Mouse (Mus musculus): Measurements from ENCODE around the gene RPS10-NUDT3. TPM values are rescaled to one million over a fixed set of nuclear protein-coding genes. Genes with fewer than 3 reads are reported as not detected.

Gene RPS10-NUDT3
- not detected for polyA plus RNA-seq (2014; fragmentation: Illumina TruSeq; extraction: RNeasy Lipid Tissue Mini Kit (QIAGEN cat#74804); ENCODE audit: low read depth, low replicate concordance)

DNA sequence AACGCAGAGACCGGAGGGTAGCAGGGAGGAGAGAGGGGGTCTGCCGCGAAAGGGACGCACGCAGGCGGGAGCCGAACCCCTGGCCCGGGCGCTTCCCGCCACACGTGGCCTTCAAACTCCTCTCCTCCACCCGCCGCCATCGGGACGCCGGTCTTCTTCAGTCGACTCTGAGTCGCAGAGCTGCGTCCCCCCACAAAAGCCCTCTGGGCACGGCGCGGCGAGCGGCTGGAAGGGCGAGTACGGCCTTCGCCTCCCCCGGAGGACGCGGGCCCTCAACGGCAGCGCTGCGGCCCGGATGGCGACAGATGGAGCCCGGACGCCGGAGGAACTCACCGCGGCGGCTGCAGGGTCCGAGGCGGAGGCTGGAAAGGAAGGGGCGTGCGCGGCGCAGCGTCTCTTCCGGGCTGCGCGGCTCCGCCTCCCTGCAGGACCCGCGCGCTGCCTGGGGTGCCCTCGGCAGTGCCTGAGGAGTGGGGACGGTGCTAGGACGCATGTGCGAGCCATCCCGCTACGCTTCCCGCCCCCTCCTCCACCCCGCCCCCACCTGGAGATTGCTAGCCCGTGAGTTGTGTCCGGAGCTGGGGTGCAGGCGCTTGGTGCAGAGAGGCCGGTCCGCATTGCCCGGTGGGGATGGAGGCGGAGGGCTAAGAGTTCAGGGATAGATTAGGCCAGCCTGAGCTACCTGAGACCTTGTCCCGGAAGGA lies at the start of gene RPS10-NUDT3:
Gene RPS10-NUDT3 (minus strand): TSS at position 352 of the 704 bp plus-strand sequence.

DNA sequence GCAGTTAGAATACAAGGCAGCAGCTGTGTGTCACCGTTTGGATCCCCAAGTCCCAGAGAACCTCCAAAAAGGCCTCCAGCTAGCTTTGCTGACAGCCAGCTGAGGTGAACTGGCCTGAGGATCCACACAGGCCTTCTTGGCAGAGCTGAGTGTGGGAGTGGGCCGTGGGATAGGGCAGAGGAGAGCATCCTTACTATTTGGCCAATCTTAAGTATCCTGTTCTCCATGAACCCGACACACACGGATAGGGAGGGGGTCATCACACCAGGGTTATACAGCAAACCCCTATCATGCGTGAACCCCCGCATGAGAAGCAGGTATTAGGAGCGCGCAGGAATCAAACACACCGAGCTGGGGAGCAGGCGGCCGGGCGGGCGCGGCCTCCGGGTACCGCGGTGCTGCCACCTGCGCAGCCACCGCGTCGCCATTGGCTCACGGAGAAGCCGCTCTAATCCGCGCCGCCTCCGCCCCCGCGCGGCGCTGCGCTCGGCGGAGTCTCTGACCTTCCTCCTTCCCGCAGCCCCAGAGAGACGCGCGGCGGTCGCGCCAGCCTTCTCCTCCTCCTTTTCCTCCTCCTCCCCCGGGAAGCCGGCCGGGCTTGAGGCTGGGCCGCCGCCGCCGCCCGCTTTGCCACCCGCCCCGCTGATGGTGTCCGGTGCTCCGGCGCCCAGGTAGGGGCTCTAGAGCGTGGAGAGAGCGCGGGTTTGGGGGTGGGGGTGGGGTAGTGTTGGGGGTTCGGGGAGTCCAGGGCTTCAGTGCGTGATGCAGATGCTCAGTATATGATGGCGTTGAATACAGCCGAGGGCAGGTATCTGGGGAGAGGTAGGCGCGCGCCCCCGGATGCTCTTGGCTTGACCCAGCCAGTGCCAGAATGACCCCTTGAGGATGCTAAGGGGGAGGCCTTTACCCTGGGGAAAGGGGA lies 20.3 kb upstream of the RPS10-NUDT3 start, which contains the start of gene Pacsin1:
Gene Pacsin1 (plus strand): TSS at position 421 of the 922 bp plus-strand sequence.

GRCm38 (mm10) chr17:27636132-27637020 lies 1.4 kb upstream of the RPS10-NUDT3 start, which contains the start of gene Rps10:
Rps10 (minus strand) TSS chr17:27636669.

DNA sequence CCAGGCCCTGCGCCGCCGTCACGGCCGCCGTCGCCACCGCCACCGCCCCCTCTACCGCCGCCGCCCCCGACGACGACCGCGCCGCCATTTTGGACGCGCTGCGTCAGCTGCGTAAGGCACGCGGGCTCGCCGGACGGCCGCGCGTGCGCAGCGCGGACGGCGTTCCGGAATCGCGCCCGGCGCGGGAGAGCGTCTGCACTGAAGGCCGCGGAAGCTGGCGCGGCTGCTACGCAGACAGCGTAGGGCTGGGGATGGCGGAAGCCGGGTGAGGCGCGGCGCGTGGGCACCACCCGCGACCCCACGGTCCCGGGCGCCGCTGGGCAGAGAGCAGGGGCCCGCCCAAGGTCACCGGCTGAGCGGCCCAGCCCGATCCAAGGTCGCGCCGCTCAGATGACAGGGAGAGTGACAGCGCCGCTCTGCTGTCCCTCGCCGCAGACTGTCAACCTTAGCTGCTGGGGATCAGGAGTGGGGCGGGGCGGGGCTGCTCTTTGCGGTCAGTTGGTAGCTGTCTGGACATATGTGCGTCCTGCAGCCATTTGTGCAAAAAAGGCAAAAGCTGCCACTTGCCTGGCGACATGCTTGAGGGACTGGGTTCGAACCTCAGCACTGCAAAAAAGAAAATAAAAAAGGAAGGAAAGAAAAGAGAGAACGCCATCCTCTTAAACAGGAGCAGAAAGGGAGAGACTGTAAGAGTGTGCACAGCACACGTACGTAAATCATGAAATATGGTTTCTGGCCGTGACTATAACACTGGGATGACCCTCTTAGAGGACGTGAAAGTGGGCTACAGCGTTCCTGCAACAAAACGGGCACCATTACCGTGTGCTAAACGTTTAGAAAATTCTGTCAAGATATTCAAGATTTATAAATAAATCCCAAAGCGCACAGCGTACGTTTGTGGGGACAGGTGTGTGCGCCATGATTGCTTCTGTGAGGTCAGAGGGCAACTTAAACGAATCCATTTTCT lies 11.4 kb downstream of the RPS10-NUDT3 start, which contains the start of gene Nudt3:
Gene Nudt3 (minus strand): TSS at position 136 of the 967 bp plus-strand sequence.

GRCm38 (mm10) chr17:27565163-27565941 lies 69.7 kb downstream of the RPS10-NUDT3 start, which contains the start of gene AI413582:
AI413582 (minus strand) TSS chr17:27565756.

DNA sequence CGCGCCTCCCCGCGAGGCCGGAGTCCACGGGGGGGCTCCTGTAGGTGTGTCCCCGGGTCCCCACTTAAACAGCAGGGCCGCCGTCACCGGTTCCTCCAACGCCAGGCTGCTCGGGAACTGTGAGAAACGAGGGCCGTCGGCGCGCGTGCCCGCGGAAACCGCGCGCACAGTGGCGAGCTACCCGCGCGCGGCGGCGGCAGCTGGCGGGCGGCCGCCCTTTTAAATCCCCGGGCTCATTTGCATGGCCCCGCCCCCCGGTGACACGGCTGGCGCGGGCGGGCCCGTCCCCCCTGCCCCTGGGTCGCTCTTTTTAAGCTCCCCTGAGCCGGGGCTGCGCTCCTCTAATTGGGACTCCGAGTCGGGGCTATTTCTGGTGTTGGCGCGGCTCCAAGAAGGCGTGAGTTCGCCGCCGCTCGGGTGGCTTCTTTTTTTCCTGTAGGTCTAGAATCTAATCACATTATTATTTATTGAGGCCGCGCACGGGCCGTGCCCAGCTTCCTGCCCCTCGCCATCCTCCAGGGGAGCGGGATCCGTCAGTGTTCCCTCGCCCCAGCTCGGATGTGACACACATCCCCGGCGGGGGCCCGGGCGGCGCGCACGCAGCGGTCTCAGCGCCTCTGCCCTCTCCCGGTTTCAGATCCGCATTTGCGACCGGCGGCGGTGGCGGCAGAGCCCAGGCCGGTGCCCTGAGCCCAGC lies 78.6 kb downstream of the RPS10-NUDT3 start, which contains the start of gene Hmga1:
Gene Hmga1 (plus strand): TSS at position 183 of the 697 bp plus-strand sequence.

Other genes with a start within 250 kb of the RPS10-NUDT3 start
- not detected for gene Grm4, start 113.8 kb downstream of the RPS10-NUDT3 start, polyA plus RNA-seq (2014; fragmentation: Illumina TruSeq; extraction: RNeasy Lipid Tissue Mini Kit (QIAGEN cat#74804); ENCODE audit: low read depth, low replicate concordance)
- 14.2 TPM for gene Hmga1, start 78.7 kb downstream of the RPS10-NUDT3 start, polyA plus RNA-seq (2014; fragmentation: Illumina TruSeq; extraction: RNeasy Lipid Tissue Mini Kit (QIAGEN cat#74804); ENCODE audit: low read depth, low replicate concordance)
- gene AI413582, start 69.5 kb downstream of the RPS10-NUDT3 start, polyA plus RNA-seq (2014; fragmentation: Illumina TruSeq; extraction: RNeasy Lipid Tissue Mini Kit (QIAGEN cat#74804); ENCODE audit: low read depth, low replicate concordance) = not detected
- 26.3 TPM for gene Nudt3, start 11.7 kb downstream of the RPS10-NUDT3 start, polyA plus RNA-seq (2014; fragmentation: Illumina TruSeq; extraction: RNeasy Lipid Tissue Mini Kit (QIAGEN cat#74804); ENCODE audit: low read depth, low replicate concordance)
- gene Rps10, start 1.4 kb upstream of the RPS10-NUDT3 start, polyA plus RNA-seq (2014; fragmentation: Illumina TruSeq; extraction: RNeasy Lipid Tissue Mini Kit (QIAGEN cat#74804); ENCODE audit: low read depth, low replicate concordance) = 24.5 TPM
- 1.9 TPM for gene Pacsin1, start 20.3 kb upstream of the RPS10-NUDT3 start, polyA plus RNA-seq (2014; fragmentation: Illumina TruSeq; extraction: RNeasy Lipid Tissue Mini Kit (QIAGEN cat#74804); ENCODE audit: low read depth, low replicate concordance)
- gene Spdef, start 93.7 kb upstream of the RPS10-NUDT3 start, polyA plus RNA-seq (2014; fragmentation: Illumina TruSeq; extraction: RNeasy Lipid Tissue Mini Kit (QIAGEN cat#74804); ENCODE audit: low read depth, low replicate concordance) = not detected
- 74.8 TPM for gene D17Wsu92e, start 185.4 kb upstream of the RPS10-NUDT3 start, polyA plus RNA-seq (2014; fragmentation: Illumina TruSeq; extraction: RNeasy Lipid Tissue Mini Kit (QIAGEN cat#74804); ENCODE audit: low read depth, low replicate concordance)
- 104 TPM for gene Snrpc, start 202.9 kb upstream of the RPS10-NUDT3 start, polyA plus RNA-seq (2014; fragmentation: Illumina TruSeq; extraction: RNeasy Lipid Tissue Mini Kit (QIAGEN cat#74804); ENCODE audit: low read depth, low replicate concordance)
- 2.6 TPM for gene Uhrf1bp1, start 221.2 kb upstream of the RPS10-NUDT3 start, polyA plus RNA-seq (2014; fragmentation: Illumina TruSeq; extraction: RNeasy Lipid Tissue Mini Kit (QIAGEN cat#74804); ENCODE audit: low read depth, low replicate concordance)